Comparison of ENCODE assay signal across 8 mouse cellular contexts in the genomic region with DNA sequence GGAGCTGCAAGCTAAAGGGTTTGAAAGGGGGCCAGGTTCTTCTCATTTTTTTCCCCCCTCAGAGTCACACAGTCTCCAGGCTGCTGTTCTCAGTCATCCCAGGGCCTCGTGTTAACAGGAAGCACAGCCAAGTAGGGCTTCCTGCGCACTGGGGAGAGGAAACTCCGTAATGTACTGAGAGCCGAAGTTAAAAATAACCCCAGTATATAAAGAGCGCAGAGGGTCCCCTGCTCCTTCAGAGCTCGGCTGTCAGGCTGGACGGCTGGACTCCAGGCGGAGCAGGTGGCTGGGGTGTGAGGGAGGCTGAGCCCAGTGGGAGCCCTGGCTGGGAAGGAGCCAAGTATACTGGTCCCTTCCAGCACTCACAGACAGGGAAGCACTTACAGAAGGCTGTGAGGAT. TPM values are rescaled to one million over a fixed set of nuclear protein-coding genes. Genes with fewer than 3 reads are reported as not detected.
DNase-seq lines count a peak whose midpoint lies in the region; ATAC-seq and TF ChIP-seq lines count a peak whose summit lies in the region.

No protein-coding gene starts in this region.

- H3K4me2 ChIP-seq in intestine, embryonic 15.5 days (replicated peaks) = no peak overlapping the region

- H3K9me3 ChIP-seq in intestine, embryonic 15.5 days = no peaks in the 10 kb centered on the region

- peak overlapping the region; percentile 86 for H3K27ac ChIP-seq in gastrocnemius, adult 2 months
- H3K27ac ChIP-seq in intestine, embryonic 15.5 days = peak overlapping the region; percentile 67

- H3K4me1 ChIP-seq in intestine, embryonic 15.5 days (replicated peaks) = 0 out of 2 replicates have a peak, but pooled peaks cover 5% of the 10 kb centered on the region

- peak; percentile 21 for DNase-seq in embryo, embryonic 11 days
- DNase-seq in embryo, embryonic 9.5 days (ENCODE audit: extremely low spot score) = no peak
- DNase-seq in cerebellum, adult 11-12 months = peak; percentile 87
- peak; percentile 95 for DNase-seq in gastrocnemius, adult 2 months
- DNase-seq in left cerebral cortex, postnatal 10 days (ENCODE audit: extremely low spot score in 1 of 2, low spot score in 2 of 2) = peak; percentile 70 to 95
- peak; percentile 88 to 93 for DNase-seq in lung, postnatal 4 days
- peak; percentile 76 for DNase-seq in splenic B cell, adult 2 months (ENCODE audit: low read depth, low spot score)

- WGBS in intestine, embryonic 15.5 days = 28% methylated on average over 8 of the region's 8 CpGs

- peak overlapping the region; percentile 42 for H3K4me3 ChIP-seq in gastrocnemius, adult 2 months
- H3K4me3 ChIP-seq in intestine, embryonic 15.5 days (replicated peaks) = no peak overlapping the region

- no peaks in the 10 kb centered on the region for H3K27me3 ChIP-seq in intestine, embryonic 15.5 days (replicated peaks)
- H3K27me3 ChIP-seq in splenic B cell, adult 2 months (ENCODE audit: control insufficient read depth, insufficient read depth, low read length, poor library complexity, severe bottlenecking) = no peaks in the 10 kb centered on the region

- intact Hi-C loops in gastrocnemius, adult 2 months (cut with DNase I) = loop anchor here (2.0 kb wide), 1 partner anchor 23 kb away; the partner anchor contains the start of gene Klf2
- intact Hi-C loops in left cerebral cortex, postnatal 10 days (cut with DNase I) = no loop called here

- no peak overlapping the region for H3K9ac ChIP-seq in intestine, embryonic 15.5 days

- H3K36me3 ChIP-seq in intestine, embryonic 15.5 days = no peaks in the 10 kb centered on the region
- no peaks in the 10 kb centered on the region for H3K36me3 ChIP-seq in splenic B cell, adult 2 months (ENCODE audit: control insufficient read depth, insufficient read depth, low read length, poor library complexity, severe bottlenecking)

- ATAC-seq in intestine, embryonic 15.5 days = peak; percentile 93

- TF ChIP-seq CTCF in gastrocnemius, adult 2 months (IDR thresholded peaks at IDR 0.05) = no peak

RNA-seq across cellular contexts. Expression of gene Gm10282, which starts 9.4 kb away (rescaled TPM):
- total RNA-seq in gastrocnemius, adult 2 months (2021) = 1 to 10 TPM; 2.8 to 4.8 TPM
- polyA plus RNA-seq in intestine, embryonic 15.5 days (2015; fragmentation: Nextera tagmentation; extraction: Ambion mirVana) = 21.5 and 24.3 TPM in 2 replicates
- total RNA-seq in left cerebral cortex, postnatal 10 days (2021) = 10 to 100 TPM in 1 of 2 experiments, 1 to 10 TPM in 1; 6.3 to 10.8 TPM

RNA-seq across cellular contexts. Expression of gene Klf2, which starts 23.2 kb away (rescaled TPM):
- total RNA-seq in gastrocnemius, adult 2 months (2021) = 10 to 100 TPM in 1 of 2 experiments, 1 to 10 TPM in 1; 9.1 to 38.9 TPM
- polyA plus RNA-seq in intestine, embryonic 15.5 days (2015; fragmentation: Nextera tagmentation; extraction: Ambion mirVana) = 6.6 and 7.2 TPM in 2 replicates
- 10 to 100 TPM; 15.4 to 18.9 TPM for total RNA-seq in left cerebral cortex, postnatal 10 days (2021)

RNA-seq across cellular contexts. Expression of gene Ap1m1, which starts 55.9 kb away (rescaled TPM):
- 10 to 100 TPM; 25.8 to 26.0 TPM for total RNA-seq in gastrocnemius, adult 2 months (2021)
- polyA plus RNA-seq in intestine, embryonic 15.5 days (2015; fragmentation: Nextera tagmentation; extraction: Ambion mirVana) = 96.6 and 104 TPM in 2 replicates
- 100 to 1,000 TPM; 115 to 119 TPM for total RNA-seq in left cerebral cortex, postnatal 10 days (2021)

Comparison
In these comparisons a context has a peak if more than half of its experiments do, and no peak if none do; other contexts are left out.
1. RNA of gene Ap1m1, which starts 55.9 kb away (total RNA-seq): 115 to 119 TPM in left cerebral cortex, postnatal 10 days; 25.8 to 26.0 TPM in gastrocnemius, adult 2 months; every median in the first group is over 4 times any median in the second.